In the genomic region with DNA sequence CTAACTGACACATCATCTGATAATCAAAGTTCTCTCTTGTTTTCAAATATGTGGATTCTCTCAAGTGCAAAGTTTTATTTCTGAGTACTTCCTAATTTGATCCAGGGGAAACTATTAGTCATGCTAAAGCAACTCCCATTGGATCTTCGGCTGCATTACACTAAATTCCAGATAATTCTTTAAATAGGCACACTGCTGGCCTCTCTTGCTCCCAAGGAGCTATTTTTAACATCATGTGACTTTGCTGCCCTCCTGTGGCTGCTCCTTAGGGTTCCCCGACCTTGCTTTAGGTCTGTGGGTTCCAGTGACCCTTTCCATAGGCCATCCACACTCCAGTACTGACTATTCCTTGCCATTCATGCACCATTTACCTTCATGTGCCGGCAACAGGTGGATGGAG, we compare ENCODE assay signal across 9 mouse cellular contexts.
DNase-seq lines count a peak whose midpoint lies in the region; TF ChIP-seq lines count a peak whose summit lies in the region.
"Had no signal": no experiment of that assay in that cellular context is flagged by ENCODE, and none has a peak within 500 bp of the region (broad histone marks: within the 10 kb centered on the region; RNA-seq: fewer than 3 reads in every experiment).

No protein-coding gene starts in this region.

- 0 out of 2 replicates have a peak, but pooled peaks cover 3% of the 10 kb centered on the region for H3K27me3 ChIP-seq in limb, embryonic 10.5 days (ENCODE audit: low read depth, poor library complexity, severe bottlenecking)
- H3K27me3 ChIP-seq: limb, embryonic 12.5 days had no signal

- no peak overlapping the region for H3K4me3 ChIP-seq in left cerebral cortex, adult 2 months
- no peak overlapping the region for H3K4me3 ChIP-seq in limb, embryonic 10.5 days
- H3K4me3 ChIP-seq: limb, embryonic 12.5 days had no signal

- intact Hi-C loops in left cerebral cortex, adult 2 months (cut with DNase I) = no loop called here
- intact Hi-C loops in left cerebral cortex, postnatal 14 days (cut with DNase I) = no loop called here

- WGBS in limb, embryonic 10.5 days = 25% methylated on average over 3 of the region's 3 CpGs

- no peaks in the 10 kb centered on the region for H3K36me3 ChIP-seq in limb, embryonic 10.5 days
- H3K36me3 ChIP-seq: limb, embryonic 12.5 days had no signal

- H3K4me1 ChIP-seq in limb, embryonic 10.5 days = peaks cover 8% of the 10 kb centered on the region

- no peak overlapping the region for H3K27ac ChIP-seq in left cerebral cortex, adult 2 months
- no peak overlapping the region for H3K27ac ChIP-seq in limb, embryonic 10.5 days
- H3K27ac ChIP-seq: limb, embryonic 12.5 days had no signal

- no peak for DNase-seq in left cerebral cortex, adult 2 months (ENCODE audit: extremely low spot score in 1 of 2, low spot score in 2 of 2)
- no peak for DNase-seq in left cerebral cortex, postnatal 14 days (ENCODE audit: low spot score in 2 of 2)
- DNase-seq in adrenal gland, postnatal 10 days = peak; percentile 68
- peak; percentile 67 for DNase-seq in heart, adult 8-10 months (ENCODE audit: low spot score)
- peak; percentile 80 for DNase-seq in limb, embryonic 10.5 days (ENCODE audit: low spot score)
- peak; percentile 75 for DNase-seq in retina, embryonic 14.5 days (ENCODE audit: low spot score)
- no peak for DNase-seq in layer of hippocampus, postnatal 25 days (ENCODE audit: extremely low spot score in 1 of 2, low spot score in 1 of 2)
- no peak for DNase-seq in B cell, adult 2 months

- H3K9me3 ChIP-seq in limb, embryonic 10.5 days (replicated peaks) = no peaks in the 10 kb centered on the region
- H3K9me3 ChIP-seq: limb, embryonic 12.5 days had no signal

- peak; percentile 28 for TF ChIP-seq CTCF in left cerebral cortex, adult 2 months (IDR thresholded peaks at IDR 0.05)

Comparison
In these comparisons a context has a peak if more than half of its experiments do, and no peak if none do; other contexts are left out.
1. DNase-seq: peak in adrenal gland, postnatal 10 days (single experiment), heart, adult 8-10 months (single experiment), limb, embryonic 10.5 days (single experiment) and retina, embryonic 14.5 days (single experiment); none in left cerebral cortex, adult 2 months (0 of 2), left cerebral cortex, postnatal 14 days (0 of 2), layer of hippocampus, postnatal 25 days (0 of 2) and B cell, adult 2 months (0 of 2).